Mouse (Mus musculus): ENCODE data around the gene Frmd4b.

GRCm38 (mm10) chr6:97289316-97289820, 328.0 kb downstream of the Frmd4b start:
- no peak for TF ChIP-seq CTCF (IDR thresholded peaks at IDR 0.05)
- no peak for TF ChIP-seq EP300 (IDR thresholded peaks at IDR 0.05)

Data from lung, postnatal 0 days (tissue).